Mouse (Mus musculus) thymus, adult 2 months (tissue): ENCODE measurements at regions not wholly inside any gene's neighbourhood (a gene's known extent, or its start where the extent isn't known, plus 50 kb on each side); places are given as distances from the start of the nearest gene placed in this dataset.
"Not testable (repeated sequence)": the region's sequence is repeated elsewhere in the genome, so short reads cannot be mapped to it uniquely, and the experiment has no call there.

Experiments used
- DNase-seq: peaks from one replicate; pipeline ENCODE4 v3.0.0; 2021
- H3K27ac ChIP-seq: fragments of 200-500 bp; 2 replicates; pipeline ENCODE4 v1.5.1; 2012; ENCODE audit warnings: low read length, control low read depth; ENCODE audit not compliant: control insufficient read depth, insufficient read depth
- H3K27me3 ChIP-seq: fragments of 200-500 bp; 2 replicates; pipeline ENCODE4 v1.6.1; 2012; ENCODE audit warnings: mild to moderate bottlenecking, low read length, moderate library complexity, mixed read lengths; ENCODE audit not compliant: control insufficient read depth, insufficient read depth
- H3K36me3 ChIP-seq: fragments of 200-500 bp; 2 replicates; pipeline ENCODE4 v1.6.1; 2012; ENCODE audit warnings: mild to moderate bottlenecking, low read length, moderate library complexity; ENCODE audit not compliant: control insufficient read depth, insufficient read depth
- H3K4me1 ChIP-seq: fragments of 200-500 bp; replicated peaks from 2 replicates; pipeline ENCODE4 v1.6.1; 2012; ENCODE audit warnings: low read length; ENCODE audit not compliant: control insufficient read depth, insufficient read depth
- H3K4me3 ChIP-seq: fragments of 200-500 bp; 2 replicates; pipeline ENCODE4 v1.5.1; 2012; ENCODE audit warnings: mild to moderate bottlenecking, low read length, control low read depth, moderate library complexity; ENCODE audit not compliant: control insufficient read depth, insufficient read depth
- WGBS: fragments of 180-500 bp; shearing (Covaris S2); methylation state at CpG from one replicate; pipeline ENCODE4 v1.1.7; 2018; 5-methylcytosine and 5-hydroxymethylcytosine counted together

- WGBS = 45% methylated on average over 6 of the region's 6 CpGs
- not testable (repeated sequence) for H3K4me1 ChIP-seq, H3K27ac ChIP-seq, H3K27me3 ChIP-seq, H3K4me3 ChIP-seq, H3K36me3 ChIP-seq
- peak; percentile 1 for DNase-seq
These were observed 304.7 kb downstream of the BC048507 start for GRCm38 (mm10) chr13:68167826-68168225.

DNA sequence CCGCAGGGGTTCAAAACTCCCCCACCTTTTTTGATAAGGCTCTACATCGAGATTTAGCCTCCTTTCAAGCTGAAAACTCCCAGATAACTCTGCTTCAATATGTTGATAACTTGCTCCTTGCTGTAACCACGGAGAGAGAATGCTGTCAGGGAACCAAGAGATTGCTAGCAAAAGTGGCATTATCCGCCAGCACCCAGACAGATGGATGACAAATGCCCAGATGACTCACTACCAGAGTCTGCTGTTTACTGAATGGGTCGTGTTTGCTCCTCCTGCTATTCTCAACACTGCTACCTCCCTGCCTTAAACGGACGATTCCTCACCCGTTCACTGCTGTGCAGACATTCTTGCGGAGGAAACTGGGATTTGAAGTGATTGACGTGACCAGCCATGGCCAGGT, 310.3 kb downstream of the BC048507 start:
- H3K27me3 ChIP-seq, H3K4me1 ChIP-seq, H3K36me3 ChIP-seq, DNase-seq, H3K4me3 ChIP-seq, H3K27ac ChIP-seq: not testable (repeated sequence)
- WGBS = 85% methylated on average over 10 of the region's 10 CpGs
